Mouse (Mus musculus) c-Kit-negative CD71-positive TER-119-positive erythroid progenitor cells, embryonic 14.5 days (primary cell): Measurements from ENCODE around the gene Ssxb2.
"Not testable (repeated sequence)": the region's sequence is repeated elsewhere in the genome, so short reads cannot be mapped to it uniquely, and the experiment has no call there.

Source experiments
- DNase-seq: peaks from one replicate; pipeline ENCODE4 v3.0.0-alpha.2; 2013; ENCODE audit warnings: low read depth, low spot score

The Ssxb2 gene

DNA sequence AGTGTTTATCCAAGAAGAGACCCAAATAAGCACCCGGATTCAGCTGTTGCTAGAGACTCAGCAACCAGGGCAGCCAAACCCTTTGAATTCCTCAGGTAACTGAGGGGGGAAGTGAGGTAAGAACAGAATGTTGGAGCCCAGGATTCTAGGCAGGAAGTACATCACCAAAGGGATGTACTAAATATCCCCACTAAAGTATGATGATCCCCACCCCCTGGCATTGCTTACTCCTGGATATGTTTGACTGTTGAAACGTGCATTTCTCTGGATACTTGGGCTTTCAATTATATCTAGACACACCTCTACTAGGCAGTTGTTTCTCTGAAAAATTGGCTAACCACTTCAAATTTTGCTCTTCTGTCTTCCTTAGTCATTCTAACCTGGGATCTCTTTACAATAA, at the start of gene Ssxb2:
Gene Ssxb2 (minus strand): TSS at position 101 of the 400 bp plus-strand sequence.
- DNase-seq = not testable (repeated sequence)

DNA sequence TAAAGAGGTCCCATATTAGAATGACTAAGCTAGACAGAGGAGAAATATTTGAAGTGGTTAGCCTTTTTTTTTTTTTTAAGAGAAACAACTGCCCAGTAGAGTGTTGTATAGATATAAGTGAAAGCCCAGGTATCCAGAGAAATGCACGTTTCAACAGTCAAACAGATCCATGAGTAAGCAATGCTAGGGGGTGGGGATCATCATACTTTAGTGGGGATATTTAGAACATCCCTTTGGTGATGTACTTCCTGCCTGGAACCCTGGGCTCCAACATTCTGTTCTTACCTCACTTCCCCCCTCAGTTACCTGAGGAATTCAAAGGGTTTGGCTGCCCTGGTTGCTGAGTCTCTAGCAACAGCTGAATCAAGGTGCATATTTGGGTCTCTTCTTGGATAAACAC, 48.5 kb downstream of the Ssxb2 start, which contains the start of gene Ssxb1:
Gene Ssxb1 (plus strand): TSS at position 301 of the 400 bp plus-strand sequence.
- DNase-seq = not testable (repeated sequence)
